Mouse (Mus musculus): ENCODE measurements around the gene Mrrf. TPM values are rescaled to one million over a fixed set of nuclear protein-coding genes. Genes with fewer than 3 reads are reported as not detected.

Mrrf gene
- polyA plus RNA-seq, 1 experiment: 2.5 TPM

GRCm38 (mm10) chr2:36197919-36198881 lies 62.0 kb downstream of the Mrrf start:
- H3K9me3 ChIP-seq: no peaks in the 10 kb centered on the region
- TF ChIP-seq GATA1 (IDR thresholded peaks at IDR 0.05; ENCODE audit: borderline replicate concordance, low read length): peak; percentile 78; the same call in 1 of the 3 replicates
- TF ChIP-seq FLI1 (IDR thresholded peaks at IDR 0.05; ENCODE audit: low read length): no peak
- H3K36me3 ChIP-seq (replicated peaks; ENCODE audit: low read length): no peaks in the 10 kb centered on the region
- H3K4me1 ChIP-seq: peaks cover 90% of the 10 kb centered on the region
- H3K27me3 ChIP-seq (replicated peaks): peaks cover 14% of the 10 kb centered on the region
- H3K4me3 ChIP-seq (replicated peaks): peak overlapping the region; percentile 92

- H3K9me3 ChIP-seq: no peaks in the 10 kb centered on the region
- peaks cover 19% of the 10 kb centered on the region for H3K27me3 ChIP-seq (replicated peaks)
- H3K36me3 ChIP-seq (replicated peaks; ENCODE audit: low read length): no peaks in the 10 kb centered on the region
- H3K4me3 ChIP-seq (replicated peaks): peak overlapping the region; percentile 92
- H3K4me1 ChIP-seq: peaks cover 96% of the 10 kb centered on the region
- TF ChIP-seq FLI1 (IDR thresholded peaks at IDR 0.05; ENCODE audit: low read length) (no peak), GATA1 (IDR thresholded peaks at IDR 0.05; ENCODE audit: borderline replicate concordance, low read length) (no peak)
Observed at GRCm38 (mm10) chr2:36198882-36199262, 62.7 kb downstream of the Mrrf start.

- H3K9me3 ChIP-seq: no peaks in the 10 kb centered on the region
- H3K27me3 ChIP-seq (replicated peaks): peaks cover 33% of the 10 kb centered on the region
- no peaks in the 10 kb centered on the region for H3K36me3 ChIP-seq (replicated peaks; ENCODE audit: low read length)
- no peak overlapping the region for H3K4me3 ChIP-seq (replicated peaks)
- TF ChIP-seq GATA1 (IDR thresholded peaks at IDR 0.05; ENCODE audit: borderline replicate concordance, low read length) (no peak), FLI1 (IDR thresholded peaks at IDR 0.05; ENCODE audit: low read length) (no peak)
- H3K4me1 ChIP-seq: peaks cover 93% of the 10 kb centered on the region
Observed at GRCm38 (mm10) chr2:36200813-36201212, 64.6 kb downstream of the Mrrf start.

- Histone ChIP-seq H3K4me1 (peaks cover 85% of the 10 kb centered on the region), H3K36me3 (replicated peaks; ENCODE audit: low read length) (no peaks in the 10 kb centered on the region), H3K9me3 (no peaks in the 10 kb centered on the region), H3K27me3 (replicated peaks) (peaks cover 33% of the 10 kb centered on the region), H3K4me3 (replicated peaks) (peak overlapping the region; percentile 90)
- no peak for TF ChIP-seq GATA1 (IDR thresholded peaks at IDR 0.05; ENCODE audit: borderline replicate concordance, low read length)
- no peak for TF ChIP-seq FLI1 (IDR thresholded peaks at IDR 0.05; ENCODE audit: low read length)
Observed at GRCm38 (mm10) chr2:36201756-36202610, 65.8 kb downstream of the Mrrf start.

- Histone ChIP-seq H3K36me3 (replicated peaks; ENCODE audit: low read length) (no peaks in the 10 kb centered on the region), H3K9me3 (no peaks in the 10 kb centered on the region), H3K4me1 (peaks cover 80% of the 10 kb centered on the region), H3K4me3 (replicated peaks) (peak overlapping the region; percentile 90), H3K27me3 (replicated peaks) (peaks cover 33% of the 10 kb centered on the region)
- TF ChIP-seq FLI1 (IDR thresholded peaks at IDR 0.05; ENCODE audit: low read length): no peak
- TF ChIP-seq GATA1 (IDR thresholded peaks at IDR 0.05; ENCODE audit: borderline replicate concordance, low read length): no peak
Observed at GRCm38 (mm10) chr2:36202611-36202880, 66.4 kb downstream of the Mrrf start.

GRCm38 (mm10) chr2:36203011-36203825 lies 67.0 kb downstream of the Mrrf start:
- Histone ChIP-seq H3K36me3 (replicated peaks; ENCODE audit: low read length) (no peaks in the 10 kb centered on the region), H3K4me1 (peaks cover 73% of the 10 kb centered on the region), H3K9me3 (no peaks in the 10 kb centered on the region), H3K27me3 (replicated peaks) (peaks cover 33% of the 10 kb centered on the region), H3K4me3 (replicated peaks) (peak overlapping the region; percentile 90)
- TF ChIP-seq GATA1 (IDR thresholded peaks at IDR 0.05; ENCODE audit: borderline replicate concordance, low read length): no peak
- TF ChIP-seq FLI1 (IDR thresholded peaks at IDR 0.05; ENCODE audit: low read length): no peak

GRCm38 (mm10) chr2:36204595-36204994 lies 68.4 kb downstream of the Mrrf start:
- no peaks in the 10 kb centered on the region for H3K9me3 ChIP-seq
- peaks cover 66% of the 10 kb centered on the region for H3K4me1 ChIP-seq
- no peak overlapping the region for H3K4me3 ChIP-seq (replicated peaks)
- no peak for TF ChIP-seq FLI1 (IDR thresholded peaks at IDR 0.05; ENCODE audit: low read length)
- no peak for TF ChIP-seq GATA1 (IDR thresholded peaks at IDR 0.05; ENCODE audit: borderline replicate concordance, low read length)
- no peaks in the 10 kb centered on the region for H3K36me3 ChIP-seq (replicated peaks; ENCODE audit: low read length)
- peaks cover 38% of the 10 kb centered on the region for H3K27me3 ChIP-seq (replicated peaks)

- H3K4me1 ChIP-seq: peaks cover 48% of the 10 kb centered on the region
- TF ChIP-seq GATA1 (IDR thresholded peaks at IDR 0.05; ENCODE audit: borderline replicate concordance, low read length): no peak
- TF ChIP-seq FLI1 (IDR thresholded peaks at IDR 0.05; ENCODE audit: low read length): no peak
- H3K4me3 ChIP-seq (replicated peaks): no peak overlapping the region
- H3K36me3 ChIP-seq (replicated peaks; ENCODE audit: low read length): no peaks in the 10 kb centered on the region
- peaks cover 41% of the 10 kb centered on the region for H3K27me3 ChIP-seq (replicated peaks)
- no peaks in the 10 kb centered on the region for H3K9me3 ChIP-seq
Observed at GRCm38 (mm10) chr2:36207071-36207470, 70.9 kb downstream of the Mrrf start.

GRCm38 (mm10) chr2:36210796-36211195 lies 74.6 kb downstream of the Mrrf start:
- no peaks in the 10 kb centered on the region for H3K36me3 ChIP-seq (replicated peaks; ENCODE audit: low read length)
- no peak overlapping the region for H3K4me3 ChIP-seq (replicated peaks)
- H3K9me3 ChIP-seq: no peaks in the 10 kb centered on the region
- H3K4me1 ChIP-seq: peaks cover 55% of the 10 kb centered on the region
- TF ChIP-seq FLI1 (IDR thresholded peaks at IDR 0.05; ENCODE audit: low read length) (no peak), GATA1 (IDR thresholded peaks at IDR 0.05; ENCODE audit: borderline replicate concordance, low read length) (no peak)
- H3K27me3 ChIP-seq (replicated peaks): peaks cover 11% of the 10 kb centered on the region
